Mouse (Mus musculus): ENCODE data around the gene Fam183b.
"Not testable (repeated sequence)": the region's sequence is repeated elsewhere in the genome, so short reads cannot be mapped to it uniquely, and the experiment has no call there.

Gene Fam183b

GRCm38 (mm10) chr11:58772888-58773287 is 28.9 kb downstream of the Fam183b start, which contains the start of gene Olfr315:
Gene Olfr315, plus strand, starts transcription at chr11:58773188.
- no peak for DNase-seq (ENCODE audit: low read depth, low spot score)

GRCm38 (mm10) chr11:58752434-58752833 is 49.3 kb downstream of the Fam183b start, which contains the start of gene Olfr316:
Gene Olfr316, plus strand, starts transcription at chr11:58752734.
- DNase-seq (ENCODE audit: low read depth, low spot score) = no peak

- not testable (repeated sequence) for DNase-seq (ENCODE audit: low read depth, low spot score)
Measured at GRCm38 (mm10) chr11:58751096-58751495, 50.7 kb downstream of the Fam183b start.
